Comparison of ENCODE assay signal across 7 mouse cellular contexts in the genomic region with DNA sequence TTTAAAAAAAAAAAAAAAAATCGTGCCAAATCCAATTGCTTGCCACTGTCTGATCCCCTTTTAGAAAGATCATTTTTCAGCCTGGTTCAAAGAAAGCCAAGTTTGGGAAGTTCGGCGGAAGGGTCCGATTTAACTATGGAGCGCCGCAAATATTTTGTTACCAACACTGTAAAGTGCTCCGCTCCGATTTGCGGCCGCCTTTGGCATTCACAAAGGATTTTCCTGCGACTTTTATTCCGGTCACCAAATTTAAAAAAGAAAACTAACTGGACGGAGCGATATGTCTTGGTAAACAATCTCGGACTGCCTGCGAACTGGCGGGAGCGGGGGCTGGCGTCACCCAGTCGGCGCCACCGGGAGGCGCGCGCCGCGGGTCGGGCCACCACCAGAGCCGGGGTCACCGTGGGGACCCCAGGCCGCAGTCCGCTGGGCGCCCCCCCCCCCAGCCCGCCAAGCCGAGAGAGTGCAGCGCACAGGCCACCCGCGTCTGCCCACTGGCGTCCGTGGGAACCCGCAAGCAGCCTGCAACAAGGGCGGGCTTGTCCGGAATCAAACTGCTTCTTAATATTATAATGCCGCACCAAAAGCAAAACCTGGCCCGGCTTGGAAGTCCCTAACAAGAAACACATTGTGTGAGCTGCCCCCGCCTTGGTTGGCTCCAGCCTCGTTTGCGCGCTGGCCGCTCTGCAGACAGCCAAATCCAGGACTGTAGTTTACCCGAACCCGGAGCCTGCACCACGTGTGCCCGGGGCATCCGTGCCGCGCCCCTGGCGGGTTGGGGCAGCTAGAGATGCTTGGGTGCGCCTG. TPM values are rescaled to one million over a fixed set of nuclear protein-coding genes. Genes with fewer than 3 reads are reported as not detected.
DNase-seq lines count a peak whose midpoint lies in the region; ATAC-seq and TF ChIP-seq lines count a peak whose summit lies in the region.

No protein-coding gene starts in this region.

- no peaks in the 10 kb centered on the region for H3K9me3 ChIP-seq in forebrain, embryonic 16.5 days (ENCODE audit: control insufficient read depth, low read length)
- H3K9me3 ChIP-seq in hindbrain, embryonic 12.5 days (replicated peaks): no peaks in the 10 kb centered on the region

- H3K9ac ChIP-seq in forebrain, embryonic 16.5 days (replicated peaks; ENCODE audit: low read depth, low read length): peak overlapping the region; percentile 63
- H3K9ac ChIP-seq in hindbrain, embryonic 12.5 days: peak overlapping the region; percentile 74

- DNase-seq in MN1 (ENCODE audit: low spot score): peak; percentile 22
- DNase-seq in brain, embryonic 14.5 days (ENCODE audit: low read depth): peak; percentile 81
- peak; percentile 33 to 64 for DNase-seq in left cerebral cortex, adult 8-10 months (ENCODE audit: low spot score in 2 of 2)
- peak; percentile 75 to 85 for DNase-seq in lung, postnatal 4 days
- peak; percentile 51 for DNase-seq in right cerebral cortex, postnatal 4 days

- H3K27ac ChIP-seq in forebrain, embryonic 16.5 days (ENCODE audit: low read length): peak overlapping the region; percentile 86
- H3K27ac ChIP-seq in hindbrain, embryonic 12.5 days: peak overlapping the region; percentile 92

- H3K36me3 ChIP-seq in forebrain, embryonic 16.5 days (ENCODE audit: control insufficient read depth, insufficient read depth): no peaks in the 10 kb centered on the region
- H3K36me3 ChIP-seq in hindbrain, embryonic 12.5 days: no peaks in the 10 kb centered on the region

- under 1% methylated on average over 53 of the region's 59 CpGs for WGBS in forebrain, embryonic 16.5 days
- WGBS in hindbrain, embryonic 12.5 days: under 1% methylated on average over 55 of the region's 59 CpGs

- peak overlapping the region; percentile 58 for H3K4me3 ChIP-seq in forebrain, embryonic 16.5 days (replicated peaks; ENCODE audit: low read length)
- H3K4me3 ChIP-seq in hindbrain, embryonic 12.5 days: peak overlapping the region; percentile 47

- H3K4me2 ChIP-seq in forebrain, embryonic 16.5 days (ENCODE audit: low read length): peak overlapping the region; percentile 97
- H3K4me2 ChIP-seq in hindbrain, embryonic 12.5 days (replicated peaks): peak overlapping the region; percentile 97

- TF ChIP-seq CTCF in brain, embryonic 14.5 days (IDR thresholded peaks at IDR 0.05; ENCODE audit: borderline replicate concordance, extremely low read depth, insufficient read depth, insufficient read length): no peak

- no peaks in the 10 kb centered on the region for H3K27me3 ChIP-seq in forebrain, embryonic 16.5 days (replicated peaks; ENCODE audit: control insufficient read depth, insufficient read depth, low read length)
- H3K27me3 ChIP-seq in hindbrain, embryonic 12.5 days: 0 out of 2 replicates have a peak, but pooled peaks cover 3% of the 10 kb centered on the region

- no peak for TF ChIP-seq POLR2A in brain, embryonic 14.5 days (IDR thresholded peaks at IDR 0.05; ENCODE audit: borderline replicate concordance, extremely low read depth, insufficient read depth, insufficient read length, poor library complexity, severe bottlenecking)

- no peak for ATAC-seq in forebrain, embryonic 16.5 days
- no peak for ATAC-seq in hindbrain, embryonic 12.5 days (ENCODE audit: low FRiP score)

- H3K4me1 ChIP-seq in forebrain, embryonic 16.5 days (replicated peaks; ENCODE audit: control insufficient read depth, insufficient read depth, low read length): peaks cover 45% of the 10 kb centered on the region
- H3K4me1 ChIP-seq in hindbrain, embryonic 12.5 days: peaks cover 36% of the 10 kb centered on the region

RNA-seq across cellular contexts. Expression of gene Id2, which starts 3.7 kb away (rescaled TPM):
- 130 and 168 TPM in 2 replicates for polyA plus RNA-seq in brain, embryonic 14.5 days (2012; rRNA removed)
- polyA plus RNA-seq in forebrain, embryonic 16.5 days (2015; fragmentation: Nextera tagmentation; extraction: Ambion mirVana): 592 and 764 TPM in 2 replicates
- polyA plus RNA-seq in hindbrain, embryonic 12.5 days (2016; fragmentation: Nextera tagmentation; extraction: Ambion mirVana): 321 and 332 TPM in 2 replicates
- total RNA-seq in left cerebral cortex, adult 8-10 months (2022): 100 to 1,000 TPM; 131 to 145 (median 138) TPM

Comparison
In these comparisons a context has a peak if more than half of its experiments do, and no peak if none do; other contexts are left out.
1. DNase-seq: peak in every context shown above with its lines; median percentile 81 in brain, embryonic 14.5 days; 80 in lung, postnatal 4 days; 51 in right cerebral cortex, postnatal 4 days; 48 in left cerebral cortex, adult 8-10 months; 22 in MN1.